Mouse (Mus musculus): ENCODE measurements around the gene Uqcc2. TPM values are rescaled to one million over a fixed set of nuclear protein-coding genes. Genes with fewer than 3 reads are reported as not detected.

The Uqcc2 gene
- 272 and 283 TPM in 2 replicates for polyA plus RNA-seq (2015; fragmentation: Nextera tagmentation; extraction: Ambion mirVana)

- WGBS = under 1% methylated on average over 46 of the region's 46 CpGs
- Histone ChIP-seq H3K4me3 (ENCODE audit: low read length) (peak within 1 kb of the TSS; percentile 84), H3K4me2 (ENCODE audit: low read depth, low read length) (peak within 1 kb of the TSS; percentile 72), H3K27me3 (ENCODE audit: control insufficient read depth, insufficient read depth, low read length) (no peaks in the 10 kb centered on the region), H3K36me3 (ENCODE audit: control insufficient read depth, insufficient read depth) (no peaks in the 10 kb centered on the region), H3K9me3 (replicated peaks; ENCODE audit: control insufficient read depth, low read length) (no peaks in the 10 kb centered on the region), H3K4me1 (ENCODE audit: control insufficient read depth, insufficient read depth, low read length) (peaks cover 21% of the 10 kb centered on the region), H3K27ac (ENCODE audit: low read length) (peak within 1 kb of the TSS; percentile 79), H3K9ac (ENCODE audit: low read length) (peak within 1 kb of the TSS; percentile 86)
- ATAC-seq (replicated peaks; ENCODE audit: extremely low read depth, insufficient read depth, low FRiP score) = peak; percentile 97
These were observed at the start of gene Uqcc2 for GRCm38 (mm10) chr17:27133551-27134141. Uqcc2 (minus strand) TSS chr17:27133916.

GRCm38 (mm10) chr17:27182401-27182800 lies 48.7 kb upstream of the Uqcc2 start:
- WGBS = 71% methylated on average over 5 of the region's 5 CpGs
- no peaks in the 10 kb centered on the region for H3K36me3 ChIP-seq (ENCODE audit: control insufficient read depth, insufficient read depth)
- H3K4me2 ChIP-seq (ENCODE audit: low read depth, low read length) = no peak overlapping the region
- H3K9me3 ChIP-seq (replicated peaks; ENCODE audit: control insufficient read depth, low read length) = no peaks in the 10 kb centered on the region; the same call in 1 of the 2 replicates
- H3K27ac ChIP-seq (ENCODE audit: low read length) = no peak overlapping the region
- no peak overlapping the region for H3K4me3 ChIP-seq (ENCODE audit: low read length)
- H3K9ac ChIP-seq (ENCODE audit: low read length) = no peak overlapping the region
- H3K27me3 ChIP-seq (ENCODE audit: control insufficient read depth, insufficient read depth, low read length) = peaks cover 5% of the 10 kb centered on the region; the same call in 1 of the 2 replicates
- no peak for ATAC-seq (replicated peaks; ENCODE audit: extremely low read depth, insufficient read depth, low FRiP score)
- H3K4me1 ChIP-seq (ENCODE audit: control insufficient read depth, insufficient read depth, low read length) = no peaks in the 10 kb centered on the region

- H3K4me1 ChIP-seq (ENCODE audit: control insufficient read depth, insufficient read depth, low read length) = no peaks in the 10 kb centered on the region
These were observed 48.0 kb upstream of the Uqcc2 start for GRCm38 (mm10) chr17:27181666-27182065.

GRCm38 (mm10) chr17:27179681-27180280 lies 46.1 kb upstream of the Uqcc2 start:
- Histone ChIP-seq H3K4me2 (ENCODE audit: low read depth, low read length) (no peak overlapping the region), H3K9me3 (replicated peaks; ENCODE audit: control insufficient read depth, low read length) (no peaks in the 10 kb centered on the region; the same call in 1 of the 2 replicates), H3K9ac (ENCODE audit: low read length) (no peak overlapping the region), H3K4me3 (ENCODE audit: low read length) (no peak overlapping the region), H3K27me3 (ENCODE audit: control insufficient read depth, insufficient read depth, low read length) (no peaks in the 10 kb centered on the region), H3K4me1 (ENCODE audit: control insufficient read depth, insufficient read depth, low read length) (no peaks in the 10 kb centered on the region), H3K36me3 (ENCODE audit: control insufficient read depth, insufficient read depth) (no peaks in the 10 kb centered on the region), H3K27ac (ENCODE audit: low read length) (no peak overlapping the region)
- ATAC-seq (replicated peaks; ENCODE audit: extremely low read depth, insufficient read depth, low FRiP score) = no peak
- WGBS = 57% methylated on average over 12 of the region's 12 CpGs

More at GRCm38 (mm10) chr17:27181666-27182065, 48.0 kb upstream of the Uqcc2 start:
- Histone ChIP-seq H3K27ac (ENCODE audit: low read length) (no peak overlapping the region), H3K9me3 (replicated peaks; ENCODE audit: control insufficient read depth, low read length) (no peaks in the 10 kb centered on the region; the same call in 1 of the 2 replicates), H3K36me3 (ENCODE audit: control insufficient read depth, insufficient read depth) (no peaks in the 10 kb centered on the region), H3K4me3 (ENCODE audit: low read length) (no peak overlapping the region), H3K9ac (ENCODE audit: low read length) (no peak overlapping the region), H3K27me3 (ENCODE audit: control insufficient read depth, insufficient read depth, low read length) (peaks cover 5% of the 10 kb centered on the region; the same call in 1 of the 2 replicates), H3K4me2 (ENCODE audit: low read depth, low read length) (no peak overlapping the region)
- ATAC-seq (replicated peaks; ENCODE audit: extremely low read depth, insufficient read depth, low FRiP score) = peak; percentile 60
- 16% methylated on average over 3 of the region's 3 CpGs for WGBS

- no peak overlapping the region for H3K9ac ChIP-seq (ENCODE audit: low read length)
- no peak overlapping the region for H3K4me2 ChIP-seq (ENCODE audit: low read depth, low read length)
- no peak overlapping the region for H3K4me3 ChIP-seq (ENCODE audit: low read length)
- no peaks in the 10 kb centered on the region for H3K27me3 ChIP-seq (ENCODE audit: control insufficient read depth, insufficient read depth, low read length)
- H3K9me3 ChIP-seq (replicated peaks; ENCODE audit: control insufficient read depth, low read length) = no peaks in the 10 kb centered on the region; the same call in 1 of the 2 replicates
- H3K36me3 ChIP-seq (ENCODE audit: control insufficient read depth, insufficient read depth) = no peaks in the 10 kb centered on the region
- no peaks in the 10 kb centered on the region for H3K4me1 ChIP-seq (ENCODE audit: control insufficient read depth, insufficient read depth, low read length)
- no peak overlapping the region for H3K27ac ChIP-seq (ENCODE audit: low read length)
- WGBS = 86% methylated on average over 17 of the region's 17 CpGs
- ATAC-seq (replicated peaks; ENCODE audit: extremely low read depth, insufficient read depth, low FRiP score) = no peak
These were observed 44.9 kb upstream of the Uqcc2 start for GRCm38 (mm10) chr17:27178427-27179177.

GRCm38 (mm10) chr17:27178019-27178418 lies 44.3 kb upstream of the Uqcc2 start:
- WGBS = 81% methylated on average over 9 of the region's 9 CpGs
- H3K4me1 ChIP-seq (ENCODE audit: control insufficient read depth, insufficient read depth, low read length) = no peaks in the 10 kb centered on the region

GRCm38 (mm10) chr17:27176754-27177153 lies 43.0 kb upstream of the Uqcc2 start:
- Histone ChIP-seq H3K4me1 (ENCODE audit: control insufficient read depth, insufficient read depth, low read length) (no peaks in the 10 kb centered on the region), H3K9me3 (replicated peaks; ENCODE audit: control insufficient read depth, low read length) (no peaks in the 10 kb centered on the region; the same call in 1 of the 2 replicates), H3K9ac (ENCODE audit: low read length) (no peak overlapping the region), H3K27me3 (ENCODE audit: control insufficient read depth, insufficient read depth, low read length) (no peaks in the 10 kb centered on the region), H3K27ac (ENCODE audit: low read length) (no peak overlapping the region), H3K36me3 (ENCODE audit: control insufficient read depth, insufficient read depth) (no peaks in the 10 kb centered on the region), H3K4me2 (ENCODE audit: low read depth, low read length) (no peak overlapping the region), H3K4me3 (ENCODE audit: low read length) (no peak overlapping the region)
- 85% methylated on average over 4 of the region's 4 CpGs for WGBS
- ATAC-seq (replicated peaks; ENCODE audit: extremely low read depth, insufficient read depth, low FRiP score) = no peak

More at GRCm38 (mm10) chr17:27178019-27178418, 44.3 kb upstream of the Uqcc2 start:
- H3K36me3 ChIP-seq (ENCODE audit: control insufficient read depth, insufficient read depth) = no peaks in the 10 kb centered on the region
- H3K27me3 ChIP-seq (ENCODE audit: control insufficient read depth, insufficient read depth, low read length) = no peaks in the 10 kb centered on the region
- ATAC-seq (replicated peaks; ENCODE audit: extremely low read depth, insufficient read depth, low FRiP score) = no peak
- no peak overlapping the region for H3K4me3 ChIP-seq (ENCODE audit: low read length)
- H3K9me3 ChIP-seq (replicated peaks; ENCODE audit: control insufficient read depth, low read length) = no peaks in the 10 kb centered on the region; the same call in 1 of the 2 replicates
- H3K4me2 ChIP-seq (ENCODE audit: low read depth, low read length) = no peak overlapping the region
- H3K27ac ChIP-seq (ENCODE audit: low read length) = no peak overlapping the region
- H3K9ac ChIP-seq (ENCODE audit: low read length) = no peak overlapping the region

GRCm38 (mm10) chr17:27176287-27176686 lies 42.6 kb upstream of the Uqcc2 start:
- H3K27ac ChIP-seq (ENCODE audit: low read length) = no peak overlapping the region
- no peaks in the 10 kb centered on the region; the same call in 1 of the 2 replicates for H3K9me3 ChIP-seq (replicated peaks; ENCODE audit: control insufficient read depth, low read length)
- WGBS = 65% methylated on average over 3 of the region's 3 CpGs
- H3K9ac ChIP-seq (ENCODE audit: low read length) = no peak overlapping the region
- no peak overlapping the region for H3K4me2 ChIP-seq (ENCODE audit: low read depth, low read length)
- no peaks in the 10 kb centered on the region for H3K27me3 ChIP-seq (ENCODE audit: control insufficient read depth, insufficient read depth, low read length)
- H3K4me1 ChIP-seq (ENCODE audit: control insufficient read depth, insufficient read depth, low read length) = no peaks in the 10 kb centered on the region
- H3K36me3 ChIP-seq (ENCODE audit: control insufficient read depth, insufficient read depth) = no peaks in the 10 kb centered on the region
- no peak overlapping the region for H3K4me3 ChIP-seq (ENCODE audit: low read length)
- ATAC-seq (replicated peaks; ENCODE audit: extremely low read depth, insufficient read depth, low FRiP score) = no peak

All from heart, embryonic 16.5 days (tissue).